Mouse (Mus musculus): Measurements from ENCODE around the gene Fbxo6. TPM values are rescaled to one million over a fixed set of nuclear protein-coding genes. Genes with fewer than 3 reads are reported as not detected.

Gene Fbxo6
- total and polyA plus RNA-seq, 2 experiments from 2014 or later, result 31.6 to 84.6 TPM

GRCm38 (mm10) chr4:148117392-148117791 is 34.5 kb downstream of the Fbxo6 start:
- DNase-seq (ENCODE audit: low spot score) (no peak), ATAC-seq (ENCODE audit: insufficient read depth, low read depth) (no peak)
- no peak overlapping the region for H3K4me3 ChIP-seq (ENCODE audit: low read depth, low read length)
- 73% methylated on average over 4 of the region's 4 CpGs for WGBS
- no peak overlapping the region for H3K4me2 ChIP-seq (ENCODE audit: low read depth, low read length)
- no peaks in the 10 kb centered on the region for H3K4me1 ChIP-seq (ENCODE audit: control insufficient read depth, insufficient read depth)
- 0 out of 2 replicates have a peak, but pooled peaks cover 4% of the 10 kb centered on the region for H3K9me3 ChIP-seq (replicated peaks; ENCODE audit: control insufficient read depth, low read length)
- TF ChIP-seq CTCF (IDR thresholded peaks at IDR 0.05; ENCODE audit: low read depth) (no peak), EP300 (IDR thresholded peaks at IDR 0.05; ENCODE audit: low read depth) (no peak)
- H3K27me3 ChIP-seq (ENCODE audit: control insufficient read depth, insufficient read depth, low read length), result peaks cover 15% of the 10 kb centered on the region; the same call in 1 of the 2 replicates
- no peak overlapping the region for H3K27ac ChIP-seq (ENCODE audit: low read depth)
- H3K36me3 ChIP-seq (replicated peaks; ENCODE audit: control insufficient read depth, insufficient read depth, low read length), result no peaks in the 10 kb centered on the region
- no peak overlapping the region for H3K9ac ChIP-seq (replicated peaks; ENCODE audit: low read depth, low read length)

- ATAC-seq (ENCODE audit: insufficient read depth, low read depth) (no peak), DNase-seq (ENCODE audit: low spot score) (no peak)
- no peaks in the 10 kb centered on the region for H3K36me3 ChIP-seq (replicated peaks; ENCODE audit: control insufficient read depth, insufficient read depth, low read length)
- H3K9me3 ChIP-seq (replicated peaks; ENCODE audit: control insufficient read depth, low read length), result 0 out of 2 replicates have a peak, but pooled peaks cover 4% of the 10 kb centered on the region
- no peak overlapping the region for H3K4me3 ChIP-seq (ENCODE audit: low read depth, low read length)
- no peak overlapping the region for H3K4me2 ChIP-seq (ENCODE audit: low read depth, low read length)
- H3K4me1 ChIP-seq (ENCODE audit: control insufficient read depth, insufficient read depth), result no peaks in the 10 kb centered on the region
- WGBS, result 72% methylated on average over 4 of the region's 4 CpGs
- TF ChIP-seq EP300 (IDR thresholded peaks at IDR 0.05; ENCODE audit: low read depth), result no peak
- no peak for TF ChIP-seq CTCF (IDR thresholded peaks at IDR 0.05; ENCODE audit: low read depth)
- H3K27me3 ChIP-seq (ENCODE audit: control insufficient read depth, insufficient read depth, low read length), result peaks cover 15% of the 10 kb centered on the region; the same call in 1 of the 2 replicates
- H3K9ac ChIP-seq (replicated peaks; ENCODE audit: low read depth, low read length), result no peak overlapping the region
- H3K27ac ChIP-seq (ENCODE audit: low read depth), result no peak overlapping the region
Observed at GRCm38 (mm10) chr4:148116657-148117056, 35.3 kb downstream of the Fbxo6 start.

- H3K9ac ChIP-seq (replicated peaks; ENCODE audit: low read depth, low read length), result 0 out of 2 replicates have a peak overlapping the region, but pooled peaks have one; percentile 15
- 5% methylated on average over 15 of the region's 15 CpGs for WGBS
- no peak overlapping the region for H3K27ac ChIP-seq (ENCODE audit: low read depth)
- no peak overlapping the region for H3K4me2 ChIP-seq (ENCODE audit: low read depth, low read length)
- peaks cover 9% of the 10 kb centered on the region; the same call in 1 of the 2 replicates for H3K27me3 ChIP-seq (ENCODE audit: control insufficient read depth, insufficient read depth, low read length)
- H3K9me3 ChIP-seq (replicated peaks; ENCODE audit: control insufficient read depth, low read length), result 0 out of 2 replicates have a peak, but pooled peaks cover 4% of the 10 kb centered on the region
- H3K4me1 ChIP-seq (ENCODE audit: control insufficient read depth, insufficient read depth), result no peaks in the 10 kb centered on the region
- DNase-seq (ENCODE audit: low spot score) (no peak), ATAC-seq (ENCODE audit: insufficient read depth, low read depth) (no peak)
- H3K36me3 ChIP-seq (replicated peaks; ENCODE audit: control insufficient read depth, insufficient read depth, low read length), result no peaks in the 10 kb centered on the region
- TF ChIP-seq CTCF (IDR thresholded peaks at IDR 0.05; ENCODE audit: low read depth), result peak; percentile 36
- TF ChIP-seq EP300 (IDR thresholded peaks at IDR 0.05; ENCODE audit: low read depth), result no peak
- H3K4me3 ChIP-seq (ENCODE audit: low read depth, low read length), result no peak overlapping the region
Observed at GRCm38 (mm10) chr4:148115467-148115866, 36.5 kb downstream of the Fbxo6 start.

- Histone ChIP-seq H3K4me3 (ENCODE audit: low read depth, low read length) (no peak overlapping the region), H3K9ac (replicated peaks; ENCODE audit: low read depth, low read length) (no peak overlapping the region), H3K4me2 (ENCODE audit: low read depth, low read length) (no peak overlapping the region), H3K27ac (ENCODE audit: low read depth) (no peak overlapping the region), H3K4me1 (ENCODE audit: control insufficient read depth, insufficient read depth) (no peaks in the 10 kb centered on the region), H3K36me3 (replicated peaks; ENCODE audit: control insufficient read depth, insufficient read depth, low read length) (no peaks in the 10 kb centered on the region), H3K27me3 (ENCODE audit: control insufficient read depth, insufficient read depth, low read length) (peaks cover 9% of the 10 kb centered on the region; the same call in 1 of the 2 replicates), H3K9me3 (replicated peaks; ENCODE audit: control insufficient read depth, low read length) (0 out of 2 replicates have a peak, but pooled peaks cover 4% of the 10 kb centered on the region)
- TF ChIP-seq CTCF (IDR thresholded peaks at IDR 0.05; ENCODE audit: low read depth) (peak; percentile 99), EP300 (IDR thresholded peaks at IDR 0.05; ENCODE audit: low read depth) (no peak)
- ATAC-seq (ENCODE audit: insufficient read depth, low read depth), result peak; percentile 69
- 2% methylated on average over 15 of the region's 15 CpGs for WGBS
- peak; percentile 82 for DNase-seq (ENCODE audit: low spot score)
Observed at GRCm38 (mm10) chr4:148114758-148115391, 37.1 kb downstream of the Fbxo6 start.

GRCm38 (mm10) chr4:148112519-148112918 is 39.4 kb downstream of the Fbxo6 start:
- 0 out of 2 replicates have a peak, but pooled peaks cover 4% of the 10 kb centered on the region for H3K9me3 ChIP-seq (replicated peaks; ENCODE audit: control insufficient read depth, low read length)
- DNase-seq (ENCODE audit: low spot score) (no peak), ATAC-seq (ENCODE audit: insufficient read depth, low read depth) (no peak)
- WGBS, result 72% methylated on average over 12 of the region's 12 CpGs
- H3K4me2 ChIP-seq (ENCODE audit: low read depth, low read length), result no peak overlapping the region
- H3K36me3 ChIP-seq (replicated peaks; ENCODE audit: control insufficient read depth, insufficient read depth, low read length), result no peaks in the 10 kb centered on the region
- TF ChIP-seq CTCF (IDR thresholded peaks at IDR 0.05; ENCODE audit: low read depth), result no peak
- no peak for TF ChIP-seq EP300 (IDR thresholded peaks at IDR 0.05; ENCODE audit: low read depth)
- peaks cover 9% of the 10 kb centered on the region; the same call in 1 of the 2 replicates for H3K27me3 ChIP-seq (ENCODE audit: control insufficient read depth, insufficient read depth, low read length)
- no peaks in the 10 kb centered on the region for H3K4me1 ChIP-seq (ENCODE audit: control insufficient read depth, insufficient read depth)
- H3K4me3 ChIP-seq (ENCODE audit: low read depth, low read length), result no peak overlapping the region
- no peak overlapping the region for H3K27ac ChIP-seq (ENCODE audit: low read depth)
- no peak overlapping the region for H3K9ac ChIP-seq (replicated peaks; ENCODE audit: low read depth, low read length)
